Mouse (Mus musculus) ES-E14 (cell line): ENCODE results near the gene Kcnip1.

Experiments
- CHD2 ChIP-seq: IDR thresholded peaks from 2 replicates; pipeline ENCODE4 v1.6.1; 2014; ENCODE audit warnings: mild to moderate bottlenecking, low read depth, low read length, inconsistent platforms
- HCFC1 ChIP-seq: IDR thresholded peaks from 2 replicates; pipeline ENCODE4 v1.6.1; 2012; ENCODE audit warnings: low read length, inconsistent platforms, borderline replicate concordance; ENCODE audit not compliant: insufficient read depth
- MAFK ChIP-seq: IDR thresholded peaks from 2 replicates; pipeline ENCODE4 v1.6.1; 2014; ENCODE audit warnings: mild to moderate bottlenecking, low read depth, low read length, inconsistent platforms; ENCODE audit not compliant: insufficient read depth
- ZC3H11A ChIP-seq: IDR thresholded peaks from 2 replicates; pipeline ENCODE4 v1.6.1; 2012; ENCODE audit warnings: low read depth, mild to moderate bottlenecking, inconsistent platforms, low read length, borderline replicate concordance
- ZNF384 ChIP-seq: IDR thresholded peaks from 2 replicates; pipeline ENCODE4 v1.6.1; 2012; ENCODE audit warnings: low read depth, low read length, inconsistent platforms

DNA sequence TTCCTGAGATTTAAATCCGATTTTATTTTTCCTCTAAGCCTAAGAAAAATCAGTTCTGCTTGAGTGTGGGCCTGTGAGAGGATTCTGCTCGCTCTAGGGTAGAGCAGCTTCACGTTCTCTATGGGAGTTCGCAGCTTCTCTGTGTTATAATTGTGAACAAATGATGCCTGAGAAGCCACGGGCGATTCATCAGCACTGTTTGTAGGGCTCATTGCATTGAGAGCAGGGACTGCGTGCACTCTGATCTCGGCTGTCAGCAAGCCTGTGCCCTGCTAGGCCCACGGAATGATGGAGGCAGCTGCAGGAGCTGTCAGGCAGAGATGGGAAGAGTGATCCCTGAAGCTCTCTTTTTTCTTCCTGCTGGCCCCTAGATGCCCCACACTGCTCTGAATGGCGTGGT is 5.3 kb upstream of the Kcnip1 start:
- TF ChIP-seq ZNF384 (no peak), CHD2 (no peak), MAFK (no peak), HCFC1 (no peak), ZC3H11A (no peak)
